Mouse (Mus musculus): ENCODE data around the gene Atg7. TPM values are rescaled to one million over a fixed set of nuclear protein-coding genes. Genes with fewer than 3 reads are reported as not detected.

Atg7 gene
- total RNA-seq, 1 experiment = 14.6 TPM

DNA sequence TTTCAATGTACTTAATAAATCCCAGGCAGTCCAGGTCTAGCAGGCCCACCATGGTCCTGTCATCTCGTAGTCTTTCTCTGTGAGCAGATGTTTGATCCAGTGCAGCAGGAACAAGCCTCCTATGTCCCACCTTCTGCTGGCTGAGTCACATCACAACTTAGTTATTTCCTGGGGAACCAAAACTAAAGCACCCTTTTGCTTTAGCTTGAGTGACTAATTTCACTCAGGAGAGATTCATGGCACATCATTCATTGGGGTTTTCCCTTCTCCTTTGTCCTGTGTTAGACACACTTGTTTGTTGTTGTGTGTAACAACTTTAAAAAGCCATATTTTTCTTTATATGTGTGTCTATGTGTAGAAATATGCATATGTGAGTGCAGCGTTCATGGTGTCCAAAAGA, 200.0 kb downstream of the Atg7 start:
- no peak overlapping the region for H3K4me3 ChIP-seq (ENCODE audit: insufficient read depth in 1 of 2, low read depth in 1 of 2, low read length in 2 of 2, poor library complexity in 1 of 2, severe bottlenecking in 1 of 2)
- TF ChIP-seq HCFC1 (IDR thresholded peaks at IDR 0.05; ENCODE audit: borderline replicate concordance, insufficient read depth, low read length) (no peak), MAFK (IDR thresholded peaks at IDR 0.05; ENCODE audit: insufficient read depth, low read depth, low read length) (no peak), ZNF384 (IDR thresholded peaks at IDR 0.05; ENCODE audit: low read depth, low read length) (no peak), ZC3H11A (IDR thresholded peaks at IDR 0.05; ENCODE audit: borderline replicate concordance, low read depth, low read length) (no peak), CHD2 (IDR thresholded peaks at IDR 0.05; ENCODE audit: low read depth, low read length) (no peak)
- no peak for DNase-seq (ENCODE audit: low read depth, low spot score)
- H3K27ac ChIP-seq (ENCODE audit: insufficient read depth, low read depth, low read length, poor library complexity, severe bottlenecking) = no peak overlapping the region
- H3K36me3 ChIP-seq (ENCODE audit: control insufficient read depth, insufficient read depth, low read length, poor library complexity, severe bottlenecking) = no peaks in the 10 kb centered on the region
- in situ Hi-C loops (cut with MboI; ENCODE audit: low sequenced_read_pairs in 2 of 2, unreplicated experiment in 2 of 2) = no loop called here
- H3K9ac ChIP-seq (ENCODE audit: insufficient read depth, low read depth, low read length, poor library complexity, severe bottlenecking) = no peak overlapping the region
- no peaks in the 10 kb centered on the region for H3K9me3 ChIP-seq (ENCODE audit: control insufficient read depth, insufficient read depth, low read depth, low read length)
- H3K4me1 ChIP-seq (ENCODE audit: control insufficient read depth in 2 of 2, insufficient read depth in 2 of 2, low read length in 2 of 2, poor library complexity in 1 of 2) = peaks cover 0 to 25% of the 10 kb centered on the region in 2 experiments; a peak in 3 of 4 replicates

DNA sequence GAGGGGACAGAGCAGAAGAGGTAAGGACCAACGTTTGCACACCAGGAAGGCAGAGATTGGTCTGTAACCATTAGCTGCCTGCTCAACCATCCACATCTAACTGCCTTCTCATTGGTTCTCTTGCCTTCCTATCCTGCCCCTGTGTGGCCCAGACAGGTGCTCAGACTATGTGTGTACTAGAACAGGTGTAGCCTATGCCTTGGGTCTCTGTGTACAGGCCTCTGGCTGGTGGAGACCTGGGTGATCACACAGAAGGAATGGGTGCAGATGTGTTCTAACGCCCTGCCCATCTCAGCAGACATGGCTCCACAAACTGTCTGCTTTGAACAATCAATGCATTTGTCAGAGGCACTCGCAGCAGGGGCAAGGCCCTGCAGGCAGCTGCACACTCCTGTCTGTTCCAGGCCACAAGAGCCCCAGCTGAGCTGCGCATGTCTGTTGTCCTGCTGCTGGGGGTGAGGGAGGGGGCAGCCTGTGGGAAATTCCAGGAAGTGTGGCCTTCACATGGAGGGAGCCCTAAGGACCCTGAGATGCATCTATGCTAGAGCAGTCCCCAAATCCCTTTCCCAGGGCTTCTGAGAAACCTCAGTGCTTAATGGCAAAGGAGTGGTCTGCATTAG, 203.4 kb downstream of the Atg7 start:
- Histone ChIP-seq H3K9me3 (ENCODE audit: control insufficient read depth, insufficient read depth, low read depth, low read length) (no peaks in the 10 kb centered on the region), H3K36me3 (ENCODE audit: control insufficient read depth, insufficient read depth, low read length, poor library complexity, severe bottlenecking) (no peaks in the 10 kb centered on the region), H3K4me3 (ENCODE audit: insufficient read depth in 1 of 2, low read depth in 1 of 2, low read length in 2 of 2, poor library complexity in 1 of 2, severe bottlenecking in 1 of 2) (no peak overlapping the region), H3K27ac (ENCODE audit: insufficient read depth, low read depth, low read length, poor library complexity, severe bottlenecking) (no peak overlapping the region), H3K4me1 (ENCODE audit: control insufficient read depth in 2 of 2, insufficient read depth in 2 of 2, low read length in 2 of 2, poor library complexity in 1 of 2) (peaks cover 0 to 21% of the 10 kb centered on the region in 2 experiments; a peak in 2 of 4 replicates), H3K9ac (ENCODE audit: insufficient read depth, low read depth, low read length, poor library complexity, severe bottlenecking) (no peak overlapping the region)
- no peak for DNase-seq (ENCODE audit: low read depth, low spot score)
- TF ChIP-seq MAFK (IDR thresholded peaks at IDR 0.05; ENCODE audit: insufficient read depth, low read depth, low read length) (no peak), HCFC1 (IDR thresholded peaks at IDR 0.05; ENCODE audit: borderline replicate concordance, insufficient read depth, low read length) (no peak), ZC3H11A (IDR thresholded peaks at IDR 0.05; ENCODE audit: borderline replicate concordance, low read depth, low read length) (no peak), CHD2 (IDR thresholded peaks at IDR 0.05; ENCODE audit: low read depth, low read length) (no peak), ZNF384 (IDR thresholded peaks at IDR 0.05; ENCODE audit: low read depth, low read length) (no peak)
- in situ Hi-C loops (cut with MboI; ENCODE audit: low sequenced_read_pairs in 2 of 2, unreplicated experiment in 2 of 2) = no loop called here

DNA sequence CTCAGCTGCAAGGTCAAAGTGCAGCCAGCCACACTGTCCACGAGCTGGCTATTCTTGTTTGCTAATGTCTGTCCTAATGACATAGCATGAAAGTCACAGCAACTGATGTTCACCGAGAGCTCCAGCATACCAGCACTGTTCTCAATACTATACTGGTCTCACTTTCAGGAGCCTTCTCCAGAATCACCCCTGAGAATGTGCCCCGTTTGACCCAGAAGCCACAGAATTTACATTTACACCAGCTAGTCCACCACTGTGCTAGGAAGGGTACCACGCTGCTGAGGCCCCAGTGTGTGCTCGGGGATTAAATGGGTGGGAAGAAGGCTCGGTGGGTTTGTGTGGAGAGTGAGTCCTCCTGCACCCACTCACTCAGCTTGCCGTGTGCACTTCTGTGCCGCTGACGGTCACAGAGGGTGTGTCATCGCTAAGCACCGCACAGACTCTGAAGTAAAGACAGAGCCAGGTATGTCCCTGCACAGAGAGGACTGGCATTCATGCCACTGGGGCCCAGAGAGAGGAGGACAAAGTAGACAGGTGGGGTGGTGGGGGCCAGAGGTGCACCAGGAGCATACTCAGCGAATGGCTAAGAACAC, 204.8 kb downstream of the Atg7 start:
- Histone ChIP-seq H3K36me3 (ENCODE audit: control insufficient read depth, insufficient read depth, low read length, poor library complexity, severe bottlenecking) (no peaks in the 10 kb centered on the region), H3K9me3 (ENCODE audit: control insufficient read depth, insufficient read depth, low read depth, low read length) (no peaks in the 10 kb centered on the region), H3K4me1 (ENCODE audit: control insufficient read depth in 2 of 2, insufficient read depth in 2 of 2, low read length in 2 of 2, poor library complexity in 1 of 2) (peaks cover 0 to 16% of the 10 kb centered on the region in 2 experiments; a peak in 2 of 4 replicates), H3K9ac (ENCODE audit: insufficient read depth, low read depth, low read length, poor library complexity, severe bottlenecking) (no peak overlapping the region), H3K4me3 (ENCODE audit: insufficient read depth in 1 of 2, low read depth in 1 of 2, low read length in 2 of 2, poor library complexity in 1 of 2, severe bottlenecking in 1 of 2) (no peak overlapping the region), H3K27ac (ENCODE audit: insufficient read depth, low read depth, low read length, poor library complexity, severe bottlenecking) (no peak overlapping the region)
- in situ Hi-C loops (cut with MboI; ENCODE audit: low sequenced_read_pairs in 2 of 2, unreplicated experiment in 2 of 2) = no loop called here
- TF ChIP-seq HCFC1 (IDR thresholded peaks at IDR 0.05; ENCODE audit: borderline replicate concordance, insufficient read depth, low read length) = no peak
- no peak for TF ChIP-seq ZC3H11A (IDR thresholded peaks at IDR 0.05; ENCODE audit: borderline replicate concordance, low read depth, low read length)
- TF ChIP-seq CHD2 (IDR thresholded peaks at IDR 0.05; ENCODE audit: low read depth, low read length) = no peak
- no peak for TF ChIP-seq ZNF384 (IDR thresholded peaks at IDR 0.05; ENCODE audit: low read depth, low read length)
- TF ChIP-seq MAFK (IDR thresholded peaks at IDR 0.05; ENCODE audit: insufficient read depth, low read depth, low read length) = no peak
- no peak for DNase-seq (ENCODE audit: low read depth, low spot score)

- no peaks in the 10 kb centered on the region for H3K36me3 ChIP-seq (ENCODE audit: control insufficient read depth, insufficient read depth, low read length, poor library complexity, severe bottlenecking)
- no peak overlapping the region for H3K27ac ChIP-seq (ENCODE audit: insufficient read depth, low read depth, low read length, poor library complexity, severe bottlenecking)
- no peaks in the 10 kb centered on the region for H3K9me3 ChIP-seq (ENCODE audit: control insufficient read depth, insufficient read depth, low read depth, low read length)
- H3K4me1 ChIP-seq (ENCODE audit: control insufficient read depth in 2 of 2, insufficient read depth in 2 of 2, low read length in 2 of 2, poor library complexity in 1 of 2) = peaks cover 0 to 16% of the 10 kb centered on the region in 2 experiments; a peak in 2 of 4 replicates
- in situ Hi-C loops (cut with MboI; ENCODE audit: low sequenced_read_pairs in 2 of 2, unreplicated experiment in 2 of 2) = no loop called here
- no peak overlapping the region for H3K4me3 ChIP-seq (ENCODE audit: insufficient read depth in 1 of 2, low read depth in 1 of 2, low read length in 2 of 2, poor library complexity in 1 of 2, severe bottlenecking in 1 of 2)
- no peak overlapping the region for H3K9ac ChIP-seq (ENCODE audit: insufficient read depth, low read depth, low read length, poor library complexity, severe bottlenecking)
- TF ChIP-seq ZC3H11A (IDR thresholded peaks at IDR 0.05; ENCODE audit: borderline replicate concordance, low read depth, low read length) (no peak), ZNF384 (IDR thresholded peaks at IDR 0.05; ENCODE audit: low read depth, low read length) (no peak), MAFK (IDR thresholded peaks at IDR 0.05; ENCODE audit: insufficient read depth, low read depth, low read length) (no peak), HCFC1 (IDR thresholded peaks at IDR 0.05; ENCODE audit: borderline replicate concordance, insufficient read depth, low read length) (no peak)
- DNase-seq (ENCODE audit: low read depth, low spot score) = no peak
Observed at GRCm38 (mm10) chr6:114848761-114849160, 205.9 kb downstream of the Atg7 start.
